Mouse (Mus musculus): Measurements from ENCODE around the gene Sult3a2. TPM values are rescaled to one million over a fixed set of nuclear protein-coding genes. Genes with fewer than 3 reads are reported as not detected.
"Not testable (repeated sequence)": the region's sequence is repeated elsewhere in the genome, so short reads cannot be mapped to it uniquely, and the experiment has no call there.

The Sult3a2 gene
- total RNA-seq (2014; rRNA removed; ENCODE audit: low replicate concordance) = not detected in 2 replicates
- not detected in 2 replicates for polyA plus RNA-seq (2015; fragmentation: Nextera tagmentation; extraction: Ambion mirVana)

DNA sequence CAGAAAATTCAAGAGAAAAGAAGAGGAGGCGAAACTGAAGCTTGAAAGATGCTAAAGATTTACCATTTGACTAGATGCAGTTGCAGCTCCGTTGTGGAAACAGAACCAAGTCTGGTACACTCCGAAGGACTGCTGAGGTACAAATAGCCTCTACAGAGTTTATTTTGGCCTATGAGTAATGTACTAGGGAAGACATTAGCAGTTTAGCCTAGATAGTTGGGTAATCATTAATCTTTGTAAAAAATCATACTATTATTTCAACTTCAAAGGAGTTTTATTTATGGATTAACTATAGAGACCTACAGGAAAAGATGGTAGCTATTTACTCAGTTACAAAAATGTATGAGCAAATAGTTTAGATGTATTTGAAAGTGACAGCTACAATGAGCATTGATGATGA, at the start of gene Sult3a2:
Gene Sult3a2 (minus strand): TSS at position 101 of the 400 bp plus-strand sequence.
- H3K27ac ChIP-seq (ENCODE audit: low read depth) = no peak within 1 kb of the TSS
- 77% methylated on average over 3 of the region's 3 CpGs for WGBS
- no peak for ATAC-seq (ENCODE audit: insufficient read depth, low read depth)

DNA sequence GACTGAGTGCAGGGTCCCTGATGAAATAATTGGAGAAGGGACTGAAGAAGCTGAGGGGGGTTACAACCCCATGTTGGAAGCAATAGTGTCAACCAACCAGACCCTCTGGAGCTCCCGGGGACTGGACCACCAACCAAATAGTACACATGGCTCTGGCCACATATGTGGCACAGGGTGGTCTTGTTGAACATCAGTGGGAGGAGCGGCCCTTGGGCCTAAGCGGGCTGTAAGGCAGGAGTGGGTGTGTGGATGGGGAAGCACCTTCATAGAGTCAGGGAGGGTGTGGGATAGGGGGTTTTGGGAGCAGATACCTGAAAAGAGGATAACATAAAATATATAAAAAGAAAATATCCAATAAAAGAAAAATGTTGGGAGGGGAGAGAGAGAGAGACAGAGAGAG, 34.4 kb upstream of the Sult3a2 start:
- TF ChIP-seq EP300 (IDR thresholded peaks at IDR 0.05; ENCODE audit: low read depth) = no peak
- no peak for TF ChIP-seq CTCF (IDR thresholded peaks at IDR 0.05; ENCODE audit: low read depth)
- no peak overlapping the region for H3K27ac ChIP-seq (ENCODE audit: low read depth)
- H3K9ac ChIP-seq (replicated peaks; ENCODE audit: low read depth, low read length) = no peak overlapping the region
- H3K4me2 ChIP-seq (ENCODE audit: low read depth, low read length) = no peak overlapping the region
- H3K27me3 ChIP-seq (ENCODE audit: control insufficient read depth, insufficient read depth, low read length) = no peaks in the 10 kb centered on the region
- H3K36me3 ChIP-seq (replicated peaks; ENCODE audit: control insufficient read depth, insufficient read depth, low read length) = no peaks in the 10 kb centered on the region
- no peaks in the 10 kb centered on the region for H3K4me1 ChIP-seq (ENCODE audit: control insufficient read depth, insufficient read depth)
- WGBS = 76% methylated on average over 3 of the region's 3 CpGs
- ATAC-seq (ENCODE audit: insufficient read depth, low read depth) (no peak), DNase-seq (ENCODE audit: low spot score) (no peak)
- H3K4me3 ChIP-seq (ENCODE audit: low read depth, low read length) = no peak overlapping the region
- H3K9me3 ChIP-seq (replicated peaks; ENCODE audit: control insufficient read depth, low read length) = no peaks in the 10 kb centered on the region

More for the DNA sequence above, at the start of gene Sult3a2:
- H3K4me1 ChIP-seq (ENCODE audit: control insufficient read depth, insufficient read depth) = no peaks in the 10 kb centered on the region
- H3K27me3 ChIP-seq (ENCODE audit: control insufficient read depth, insufficient read depth, low read length) = no peaks in the 10 kb centered on the region
- no peak within 1 kb of the TSS for H3K4me2 ChIP-seq (ENCODE audit: low read depth, low read length)
- no peak within 1 kb of the TSS for H3K4me3 ChIP-seq (ENCODE audit: low read depth, low read length)
- H3K36me3 ChIP-seq (replicated peaks; ENCODE audit: control insufficient read depth, insufficient read depth, low read length) = no peaks in the 10 kb centered on the region
- no peak for TF ChIP-seq EP300 (IDR thresholded peaks at IDR 0.05; ENCODE audit: low read depth)
- H3K9me3 ChIP-seq (replicated peaks; ENCODE audit: control insufficient read depth, low read length) = no peaks in the 10 kb centered on the region
- DNase-seq (ENCODE audit: low spot score) = no peak
- no peak within 1 kb of the TSS for H3K9ac ChIP-seq (replicated peaks; ENCODE audit: low read depth, low read length)

GRCm38 (mm10) chr10:33816923-33817322, 30.4 kb upstream of the Sult3a2 start:
- Histone ChIP-seq H3K4me2 (ENCODE audit: low read depth, low read length) (no peak overlapping the region), H3K9me3 (replicated peaks; ENCODE audit: control insufficient read depth, low read length) (no peaks in the 10 kb centered on the region), H3K4me3 (ENCODE audit: low read depth, low read length) (no peak overlapping the region), H3K4me1 (ENCODE audit: control insufficient read depth, insufficient read depth) (no peaks in the 10 kb centered on the region), H3K27ac (ENCODE audit: low read depth) (no peak overlapping the region), H3K36me3 (replicated peaks; ENCODE audit: control insufficient read depth, insufficient read depth, low read length) (no peaks in the 10 kb centered on the region), H3K9ac (replicated peaks; ENCODE audit: low read depth, low read length) (no peak overlapping the region), H3K27me3 (ENCODE audit: control insufficient read depth, insufficient read depth, low read length) (no peaks in the 10 kb centered on the region)
- WGBS = 54% methylated on average over 1 of the region's 1 CpGs
- ATAC-seq (ENCODE audit: insufficient read depth, low read depth) (no peak), DNase-seq (ENCODE audit: low spot score) (no peak)
- TF ChIP-seq CTCF (IDR thresholded peaks at IDR 0.05; ENCODE audit: low read depth) = no peak
- no peak for TF ChIP-seq EP300 (IDR thresholded peaks at IDR 0.05; ENCODE audit: low read depth)

DNA sequence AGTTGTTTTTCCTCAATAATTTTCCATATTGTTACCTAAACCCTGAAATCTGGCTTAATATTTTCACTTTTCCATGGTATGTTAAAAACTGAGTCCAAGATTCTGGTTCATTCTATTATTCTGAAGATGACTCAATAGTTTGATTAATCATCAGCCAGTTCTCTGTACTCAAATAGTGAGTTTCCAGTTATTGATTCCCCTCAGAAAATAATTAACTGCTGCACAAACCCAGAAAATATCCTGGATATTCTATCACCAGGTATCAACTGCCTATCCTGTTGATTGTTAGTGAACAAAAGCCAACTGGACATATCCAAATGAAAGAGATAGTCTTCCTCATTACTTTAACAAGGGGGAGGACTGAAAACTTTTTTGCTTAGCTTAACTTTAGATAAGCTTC, 27.8 kb upstream of the Sult3a2 start:
- H3K9me3 ChIP-seq (replicated peaks; ENCODE audit: control insufficient read depth, low read length) = no peaks in the 10 kb centered on the region
- H3K9ac ChIP-seq (replicated peaks; ENCODE audit: low read depth, low read length) = no peak overlapping the region
- DNase-seq (ENCODE audit: low spot score) = no peak
- H3K27ac ChIP-seq (ENCODE audit: low read depth) = no peak overlapping the region
- H3K4me2 ChIP-seq (ENCODE audit: low read depth, low read length) = no peak overlapping the region
- no peaks in the 10 kb centered on the region for H3K4me1 ChIP-seq (ENCODE audit: control insufficient read depth, insufficient read depth)
- no peak for ATAC-seq (ENCODE audit: insufficient read depth, low read depth)
- no peaks in the 10 kb centered on the region for H3K27me3 ChIP-seq (ENCODE audit: control insufficient read depth, insufficient read depth, low read length)
- TF ChIP-seq CTCF (IDR thresholded peaks at IDR 0.05; ENCODE audit: low read depth) = no peak
- no peak for TF ChIP-seq EP300 (IDR thresholded peaks at IDR 0.05; ENCODE audit: low read depth)
- no peaks in the 10 kb centered on the region for H3K36me3 ChIP-seq (replicated peaks; ENCODE audit: control insufficient read depth, insufficient read depth, low read length)
- H3K4me3 ChIP-seq (ENCODE audit: low read depth, low read length) = no peak overlapping the region

GRCm38 (mm10) chr10:33811807-33812206, 25.3 kb upstream of the Sult3a2 start:
- H3K9me3 ChIP-seq (replicated peaks; ENCODE audit: control insufficient read depth, low read length) = no peaks in the 10 kb centered on the region
- DNase-seq (ENCODE audit: low spot score) = no peak
- H3K4me3 ChIP-seq (ENCODE audit: low read depth, low read length) = no peak overlapping the region
- H3K9ac ChIP-seq (replicated peaks; ENCODE audit: low read depth, low read length) = no peak overlapping the region
- no peak overlapping the region for H3K4me2 ChIP-seq (ENCODE audit: low read depth, low read length)
- no peak for ATAC-seq (ENCODE audit: insufficient read depth, low read depth)
- H3K27me3 ChIP-seq (ENCODE audit: control insufficient read depth, insufficient read depth, low read length) = no peaks in the 10 kb centered on the region
- no peaks in the 10 kb centered on the region for H3K36me3 ChIP-seq (replicated peaks; ENCODE audit: control insufficient read depth, insufficient read depth, low read length)
- no peaks in the 10 kb centered on the region for H3K4me1 ChIP-seq (ENCODE audit: control insufficient read depth, insufficient read depth)
- no peak for TF ChIP-seq CTCF (IDR thresholded peaks at IDR 0.05; ENCODE audit: low read depth)
- no peak for TF ChIP-seq EP300 (IDR thresholded peaks at IDR 0.05; ENCODE audit: low read depth)
- no peak overlapping the region for H3K27ac ChIP-seq (ENCODE audit: low read depth)
- WGBS = 14% methylated on average over 1 of the region's 1 CpGs

GRCm38 (mm10) chr10:33797221-33797949, 10.9 kb upstream of the Sult3a2 start:
- not testable (repeated sequence) for H3K9ac ChIP-seq (replicated peaks; ENCODE audit: low read depth, low read length); H3K36me3 ChIP-seq (replicated peaks; ENCODE audit: control insufficient read depth, insufficient read depth, low read length); H3K4me1 ChIP-seq (ENCODE audit: control insufficient read depth, insufficient read depth); H3K9me3 ChIP-seq (replicated peaks; ENCODE audit: control insufficient read depth, low read length); H3K27me3 ChIP-seq (ENCODE audit: control insufficient read depth, insufficient read depth, low read length); ATAC-seq (ENCODE audit: insufficient read depth, low read depth); H3K27ac ChIP-seq (ENCODE audit: low read depth); DNase-seq (ENCODE audit: low spot score); H3K4me3 ChIP-seq (ENCODE audit: low read depth, low read length); H3K4me2 ChIP-seq (ENCODE audit: low read depth, low read length)
- WGBS = 58% methylated on average over 6 of the region's 6 CpGs

DNA sequence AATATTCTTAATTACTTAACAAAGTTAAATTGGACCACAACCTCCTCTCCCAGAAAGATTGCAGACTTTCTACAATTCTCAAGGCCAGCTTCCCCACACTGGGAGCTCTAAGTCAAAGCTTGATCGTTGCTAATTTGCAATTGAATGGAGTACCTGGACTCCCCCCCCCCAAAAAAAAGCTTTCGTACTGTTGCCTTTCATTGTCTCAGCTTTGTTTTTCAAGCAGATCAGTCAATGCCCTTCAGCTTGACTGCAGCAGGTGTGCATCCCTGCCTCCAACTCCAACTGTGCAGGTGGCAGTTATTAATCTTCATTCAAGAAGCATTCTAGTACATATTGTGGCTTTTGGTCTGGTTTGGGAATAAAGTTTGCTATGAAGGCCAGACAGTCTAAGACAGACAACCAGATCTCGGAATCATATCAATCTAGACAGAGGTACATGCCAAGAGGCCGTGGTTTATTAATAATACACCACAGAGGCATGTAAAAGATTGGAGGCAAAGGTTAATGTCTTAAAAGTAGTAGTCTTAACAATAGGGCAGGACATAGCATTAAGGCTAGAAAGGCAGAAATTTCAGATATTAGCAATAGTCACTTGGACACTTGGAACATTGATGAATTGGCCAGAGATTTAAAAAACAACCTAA, 9.9 kb upstream of the Sult3a2 start:
- not testable (repeated sequence) for DNase-seq (ENCODE audit: low spot score); H3K4me3 ChIP-seq (ENCODE audit: low read depth, low read length); H3K4me2 ChIP-seq (ENCODE audit: low read depth, low read length); H3K27me3 ChIP-seq (ENCODE audit: control insufficient read depth, insufficient read depth, low read length); H3K9me3 ChIP-seq (replicated peaks; ENCODE audit: control insufficient read depth, low read length); H3K9ac ChIP-seq (replicated peaks; ENCODE audit: low read depth, low read length); H3K36me3 ChIP-seq (replicated peaks; ENCODE audit: control insufficient read depth, insufficient read depth, low read length); H3K27ac ChIP-seq (ENCODE audit: low read depth); H3K4me1 ChIP-seq (ENCODE audit: control insufficient read depth, insufficient read depth); ATAC-seq (ENCODE audit: insufficient read depth, low read depth)
- 72% methylated on average over 4 of the region's 4 CpGs for WGBS

DNA sequence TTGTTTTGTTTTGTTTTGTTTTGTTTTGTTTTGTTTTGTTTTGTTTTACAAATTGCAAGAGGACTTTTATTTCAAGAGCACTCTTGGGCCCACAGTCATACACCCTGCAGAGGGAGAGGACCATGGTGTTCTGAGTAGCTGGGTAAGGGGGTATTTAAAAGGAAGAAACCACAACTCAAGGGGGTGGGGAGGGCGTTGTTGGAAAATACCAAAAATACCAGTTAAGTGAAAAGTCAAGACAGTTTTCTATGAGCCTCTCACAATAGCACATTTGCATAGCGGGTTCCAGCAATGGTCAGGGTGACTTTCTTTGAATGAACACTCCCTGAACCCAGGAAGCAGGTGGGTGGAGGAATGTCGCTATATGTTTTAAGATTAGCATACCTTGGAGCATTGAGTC, 5.7 kb upstream of the Sult3a2 start:
- not testable (repeated sequence) for H3K4me3 ChIP-seq (ENCODE audit: low read depth, low read length); H3K36me3 ChIP-seq (replicated peaks; ENCODE audit: control insufficient read depth, insufficient read depth, low read length); H3K4me1 ChIP-seq (ENCODE audit: control insufficient read depth, insufficient read depth); ATAC-seq (ENCODE audit: insufficient read depth, low read depth); H3K9me3 ChIP-seq (replicated peaks; ENCODE audit: control insufficient read depth, low read length); H3K27ac ChIP-seq (ENCODE audit: low read depth); H3K4me2 ChIP-seq (ENCODE audit: low read depth, low read length); H3K27me3 ChIP-seq (ENCODE audit: control insufficient read depth, insufficient read depth, low read length); DNase-seq (ENCODE audit: low spot score); H3K9ac ChIP-seq (replicated peaks; ENCODE audit: low read depth, low read length)
- 78% methylated on average over 3 of the region's 3 CpGs for WGBS
